Mouse (Mus musculus) embryonic facial prominence, embryonic 14.5 days (tissue): ENCODE measurements around the gene Rif1. TPM values are rescaled to one million over a fixed set of nuclear protein-coding genes. Genes with fewer than 3 reads are reported as not detected.

Experiments
- ATAC-seq: fragments of 200-750 bp; cut with Nextera tagmentation; 2 replicates; pipeline ENCODE4 v1.8.0; 2017; ENCODE audit warnings: low read depth, moderate number of reproducible peaks, moderate TSS enrichment
- DNase-seq: peaks from one replicate; pipeline ENCODE4 v3.0.0-alpha.2; 2015; ENCODE audit warnings: low spot score
- H3K27ac ChIP-seq: fragments of 300-500 bp; sonication (generic); replicated peaks from 2 replicates; pipeline ENCODE4 v1.5.1; 2014; ENCODE audit warnings: low read depth, mild to moderate bottlenecking, low read length, moderate library complexity
- H3K27me3 ChIP-seq: fragments of 300-500 bp; sonication (generic); replicated peaks from 2 replicates; pipeline ENCODE4 v1.6.1; 2014; ENCODE audit warnings: low read length; ENCODE audit not compliant: control insufficient read depth, insufficient read depth
- H3K36me3 ChIP-seq: fragments of 300-500 bp; sonication (generic); 2 replicates; pipeline ENCODE4 v1.6.1; 2014; ENCODE audit warnings: low read length, mixed read lengths; ENCODE audit not compliant: control insufficient read depth, insufficient read depth
- H3K4me1 ChIP-seq: fragments of 300-500 bp; sonication (generic); 2 replicates; pipeline ENCODE4 v1.6.1; 2014; ENCODE audit warnings: antibody characterized with exemption, low read length; ENCODE audit not compliant: control insufficient read depth, insufficient read depth
- H3K4me2 ChIP-seq: fragments of 300-500 bp; sonication (generic); 2 replicates; pipeline ENCODE4 v1.6.1; 2014; ENCODE audit warnings: low read depth, mild to moderate bottlenecking, low read length, moderate library complexity, mixed read lengths
- H3K4me3 ChIP-seq: fragments of 300-500 bp; sonication (generic); 2 replicates; pipeline ENCODE4 v1.5.1; 2014; ENCODE audit warnings: low read depth, mild to moderate bottlenecking, low read length
- H3K9ac ChIP-seq: fragments of 300-500 bp; sonication (generic); 2 replicates; pipeline ENCODE4 v1.6.1; 2014; ENCODE audit warnings: low read depth, mild to moderate bottlenecking, low read length, moderate library complexity, mixed read lengths
- H3K9me3 ChIP-seq: fragments of 300-500 bp; sonication (generic); 2 replicates; pipeline ENCODE4 v1.6.1; 2016; ENCODE audit warnings: low read length; ENCODE audit not compliant: control insufficient read depth
- WGBS: fragments of 180-500 bp; shearing (Covaris S2); extraction: QIAGEN DNeasy Blood & Tissue Kit; methylation state at CpG from one replicate; pipeline ENCODE4 v1.1.7; 2014; 5-methylcytosine and 5-hydroxymethylcytosine counted together
- polyA plus RNA-seq: library from polyadenylated mRNA; unstranded; fragments of >200 nt; fragmentation: Nextera tagmentation; extraction: Ambion mirVana; gene quantifications from 2 replicates; pipeline ENCODE4 v1.2.1, GENCODE M21; 2014

Gene Rif1
- polyA plus RNA-seq, 1 experiment from 2014 or later = 35.7 TPM

GRCm38 (mm10) chr2:52055616-52056015 is 17.0 kb upstream of the Rif1 start:
- WGBS = 52% methylated on average over 4 of the region's 4 CpGs
- Histone ChIP-seq H3K4me1 (no peaks in the 10 kb centered on the region), H3K27ac (no peak overlapping the region), H3K9ac (no peak overlapping the region), H3K4me2 (no peak overlapping the region), H3K36me3 (peaks cover 40% of the 10 kb centered on the region), H3K9me3 (no peaks in the 10 kb centered on the region), H3K4me3 (no peak overlapping the region), H3K27me3 (no peaks in the 10 kb centered on the region)
- ATAC-seq = no peak
- no peak for DNase-seq

GRCm38 (mm10) chr2:52057099-52057498 is 15.5 kb upstream of the Rif1 start:
- H3K36me3 ChIP-seq = peaks cover 25% of the 10 kb centered on the region
- no peak overlapping the region for H3K27ac ChIP-seq
- no peak overlapping the region for H3K9ac ChIP-seq
- no peaks in the 10 kb centered on the region for H3K9me3 ChIP-seq
- H3K4me2 ChIP-seq = no peak overlapping the region
- H3K27me3 ChIP-seq = no peaks in the 10 kb centered on the region
- H3K4me3 ChIP-seq = no peak overlapping the region
- WGBS = 57% methylated on average over 1 of the region's 1 CpGs
- H3K4me1 ChIP-seq = no peaks in the 10 kb centered on the region
- ATAC-seq = no peak
- no peak for DNase-seq

GRCm38 (mm10) chr2:52057681-52058080 is 15.0 kb upstream of the Rif1 start:
- no peak for DNase-seq
- Histone ChIP-seq H3K9ac (no peak overlapping the region), H3K4me3 (no peak overlapping the region), H3K9me3 (no peaks in the 10 kb centered on the region), H3K4me2 (no peak overlapping the region), H3K4me1 (no peaks in the 10 kb centered on the region), H3K27me3 (no peaks in the 10 kb centered on the region), H3K27ac (no peak overlapping the region), H3K36me3 (peaks cover 20% of the 10 kb centered on the region)
- no peak for ATAC-seq

- H3K27ac ChIP-seq = no peak overlapping the region
Measured at GRCm38 (mm10) chr2:52068641-52069040, 4.0 kb upstream of the Rif1 start.

GRCm38 (mm10) chr2:52070816-52071215 is 1.8 kb upstream of the Rif1 start:
- H3K4me1 ChIP-seq = peaks cover 7% of the 10 kb centered on the region; the same call in 1 of the 2 replicates
- H3K36me3 ChIP-seq = peaks cover 9% of the 10 kb centered on the region
- ATAC-seq (no peak), DNase-seq (no peak)
- 85% methylated on average over 5 of the region's 5 CpGs for WGBS
- H3K27ac ChIP-seq = no peak overlapping the region
- no peaks in the 10 kb centered on the region for H3K27me3 ChIP-seq
- no peak overlapping the region for H3K4me3 ChIP-seq
- no peak overlapping the region for H3K9ac ChIP-seq
- no peak overlapping the region for H3K4me2 ChIP-seq
- H3K9me3 ChIP-seq = no peaks in the 10 kb centered on the region

More at GRCm38 (mm10) chr2:52068641-52069040, 4.0 kb upstream of the Rif1 start:
- Histone ChIP-seq H3K4me1 (no peaks in the 10 kb centered on the region), H3K27me3 (no peaks in the 10 kb centered on the region), H3K4me3 (no peak overlapping the region), H3K4me2 (no peak overlapping the region), H3K9ac (no peak overlapping the region), H3K36me3 (no peaks in the 10 kb centered on the region), H3K9me3 (no peaks in the 10 kb centered on the region)
- DNase-seq = no peak
- ATAC-seq = no peak
- WGBS = 59% methylated on average over 1 of the region's 1 CpGs

GRCm38 (mm10) chr2:52071241-52071991 is 1.2 kb upstream of the Rif1 start:
- DNase-seq (peak; percentile 3), ATAC-seq (no peak)
- no peak overlapping the region for H3K27ac ChIP-seq
- peaks cover 7% of the 10 kb centered on the region; the same call in 1 of the 2 replicates for H3K4me1 ChIP-seq
- no peak overlapping the region for H3K9ac ChIP-seq
- H3K4me3 ChIP-seq = no peak overlapping the region
- no peaks in the 10 kb centered on the region for H3K9me3 ChIP-seq
- no peaks in the 10 kb centered on the region for H3K27me3 ChIP-seq
- WGBS = 46% methylated on average over 13 of the region's 13 CpGs
- H3K4me2 ChIP-seq = peak overlapping the region; percentile 69
- peaks cover 15% of the 10 kb centered on the region for H3K36me3 ChIP-seq

- WGBS = 3% methylated on average over 10 of the region's 10 CpGs
- ATAC-seq = peak; percentile 27
- H3K27me3 ChIP-seq = no peaks in the 10 kb centered on the region
- H3K9ac ChIP-seq = peak overlapping the region; percentile 97
- peaks cover 21% of the 10 kb centered on the region for H3K36me3 ChIP-seq
- peak overlapping the region; percentile 69 for H3K4me2 ChIP-seq
- DNase-seq = peak; percentile 31
- no peaks in the 10 kb centered on the region for H3K9me3 ChIP-seq
- peak overlapping the region; percentile 86 for H3K27ac ChIP-seq
- peaks cover 7% of the 10 kb centered on the region; the same call in 1 of the 2 replicates for H3K4me1 ChIP-seq
- peak overlapping the region; percentile 98 for H3K4me3 ChIP-seq
Measured at GRCm38 (mm10) chr2:52072065-52072490, 554 bp upstream of the Rif1 start.

- ATAC-seq (no peak; the same call in 1 of the 2 replicates), DNase-seq (peak; percentile 12)
- Histone ChIP-seq H3K27ac (peak overlapping the region; percentile 86), H3K4me2 (peak overlapping the region; percentile 69), H3K36me3 (peaks cover 32% of the 10 kb centered on the region), H3K27me3 (no peaks in the 10 kb centered on the region), H3K4me3 (peak overlapping the region; percentile 98), H3K9me3 (no peaks in the 10 kb centered on the region), H3K4me1 (peaks cover 7% of the 10 kb centered on the region; the same call in 1 of the 2 replicates), H3K9ac (peak overlapping the region; percentile 97)
- 2% methylated on average over 31 of the region's 56 CpGs for WGBS
Measured at GRCm38 (mm10) chr2:52073141-52073904, 691 bp downstream of the Rif1 start.
